Mouse (Mus musculus) erythroblast, adult 5-6 weeks (primary cell): Measurements from ENCODE around the gene Eef2kmt. TPM values are rescaled to one million over a fixed set of nuclear protein-coding genes. Genes with fewer than 3 reads are reported as not detected.
"Not testable (repeated sequence)": the region's sequence is repeated elsewhere in the genome, so short reads cannot be mapped to it uniquely, and the experiment has no call there.

Experiments
- ATAC-seq: replicated peaks from 2 replicates; pipeline ENCODE4 v1.8.0; 2016; ENCODE audit warnings: moderate number of reproducible peaks, mild to moderate bottlenecking, moderate TSS enrichment, inconsistent platforms; ENCODE audit not compliant: poor library complexity, low FRiP score, severe bottlenecking
- total RNA-seq, 2 experiments: library from RNA; stranded (forward) in 1 of 2; stranded (reverse) in 1 of 2; fragments of 150-400 nt in 1 of 2; fragments of 200-764, 138-1000 nt in 1 of 2; gene quantifications; 2 replicates each; pipeline versions ENCODE4 v1.2.3 to v1.2.4; 2015 to 2017; ENCODE audit warnings: low replicate concordance in 2 of 2

Eef2kmt gene
- total RNA-seq (2015; ENCODE audit: low replicate concordance) = 1.3 and 2.3 TPM in 2 replicates
- 1.8 and 4.5 TPM in 2 replicates for total RNA-seq (2017; ENCODE audit: low replicate concordance)

GRCm38 (mm10) chr16:5255779-5256496, at the start of gene Eef2kmt:
Eef2kmt (minus strand) TSS chr16:5255983.
- ATAC-seq = peak; percentile 95

- ATAC-seq = no peak
Observed at GRCm38 (mm10) chr16:5295238-5295637, 39.5 kb upstream of the Eef2kmt start.

- no peak for ATAC-seq
Observed at GRCm38 (mm10) chr16:5285376-5285775, 29.6 kb upstream of the Eef2kmt start.

- no peak for ATAC-seq
Observed at GRCm38 (mm10) chr16:5282686-5283085, 26.9 kb upstream of the Eef2kmt start.

- ATAC-seq = no peak
Observed at GRCm38 (mm10) chr16:5279571-5280222, 23.9 kb upstream of the Eef2kmt start.

GRCm38 (mm10) chr16:5272371-5272770, 16.6 kb upstream of the Eef2kmt start:
- ATAC-seq = no peak

GRCm38 (mm10) chr16:5271411-5272035, 15.7 kb upstream of the Eef2kmt start:
- no peak for ATAC-seq

- no peak for ATAC-seq
Observed at GRCm38 (mm10) chr16:5263926-5264325, 8.1 kb upstream of the Eef2kmt start.

- ATAC-seq = no peak
Observed at GRCm38 (mm10) chr16:5263156-5263555, 7.4 kb upstream of the Eef2kmt start.

GRCm38 (mm10) chr16:5255081-5255740, 572 bp downstream of the Eef2kmt start:
- no peak for ATAC-seq

GRCm38 (mm10) chr16:5254346-5255025, 1.3 kb downstream of the Eef2kmt start:
- peak; percentile 71 for ATAC-seq

- no peak for ATAC-seq
Observed at GRCm38 (mm10) chr16:5252260-5252659, 3.5 kb downstream of the Eef2kmt start.

GRCm38 (mm10) chr16:5250891-5251290, 4.9 kb downstream of the Eef2kmt start:
- no peak for ATAC-seq

- ATAC-seq = peak; percentile 51; the same call in 1 of the 2 replicates
Observed at GRCm38 (mm10) chr16:5244411-5244810, 11.4 kb downstream of the Eef2kmt start.

GRCm38 (mm10) chr16:5242882-5243281, 12.9 kb downstream of the Eef2kmt start:
- no peak for ATAC-seq

- no peak for ATAC-seq
Observed at GRCm38 (mm10) chr16:5242355-5242754, 13.4 kb downstream of the Eef2kmt start.

GRCm38 (mm10) chr16:5233418-5234313, 22.1 kb downstream of the Eef2kmt start, which contains the start of gene Alg1:
Alg1 (plus strand) TSS chr16:5233621.
- peak; percentile 98 for ATAC-seq

- ATAC-seq = no peak
Observed at GRCm38 (mm10) chr16:5232982-5233381, 22.8 kb downstream of the Eef2kmt start.

GRCm38 (mm10) chr16:5228103-5228502, 27.7 kb downstream of the Eef2kmt start:
- ATAC-seq = not testable (repeated sequence)
